In genomic region chr9:121392427-121392826, GRCm38 (mm10) we compare ENCODE assay signal across 9 mouse cellular contexts.
DNase-seq lines count a peak whose midpoint lies in the region; ATAC-seq and TF ChIP-seq lines count a peak whose summit lies in the region.
"Had no signal": no experiment of that assay in that cellular context is flagged by ENCODE, and none has a peak within 500 bp of the region (broad histone marks: within the 10 kb centered on the region; RNA-seq: fewer than 3 reads in every experiment).

No protein-coding gene starts in this region.

- H3K4me3 ChIP-seq in lung, adult 2 months (replicated peaks; ENCODE audit: extremely low read depth, low read depth, low read length), result no peak overlapping the region
- H3K4me3 ChIP-seq: limb, embryonic 13.5 days had no signal

- ATAC-seq in frontal cortex, adult (ENCODE audit: low TSS enrichment), result peak; percentile 50

- TF ChIP-seq POLR2A in lung, adult 2 months (IDR thresholded peaks at IDR 0.05; ENCODE audit: borderline replicate concordance, extremely low read depth, low read depth, low read length), result no peak

- TF ChIP-seq CTCF in lung, adult 2 months (IDR thresholded peaks at IDR 0.05; ENCODE audit: insufficient read depth, low read length), result peak; percentile 91

- H3K4me1 ChIP-seq in lung, adult 2 months (ENCODE audit: control insufficient read depth, insufficient read depth, low read length), result peaks cover 13% of the 10 kb centered on the region

- peak; percentile 89 for DNase-seq in layer of hippocampus, adult 11-12 months (ENCODE audit: low spot score)
- DNase-seq in layer of hippocampus, adult 9-10 months (ENCODE audit: low spot score), result no peak
- DNase-seq in MEL-GATA-1-ER (ENCODE audit: extremely low read depth, low read depth), result peak; percentile 26
- peak; percentile 87 for DNase-seq in cerebellum, adult 8-10 months
- peak; percentile 68 to 85 for DNase-seq in kidney, postnatal 25 days
- DNase-seq in lung, adult 2 months, result no peak
- peak; percentile 59 to 75 for DNase-seq in spleen, postnatal 4 days (ENCODE audit: low spot score in 2 of 2)

- WGBS in lung, adult 2 months, result 17% methylated on average over 5 of the region's 5 CpGs

Comparison
In these comparisons a context has a peak if more than half of its experiments do, and no peak if none do; other contexts are left out.
1. DNase-seq: peak in layer of hippocampus, adult 11-12 months (single experiment), MEL-GATA-1-ER (single experiment), cerebellum, adult 8-10 months (single experiment), kidney, postnatal 25 days (2 of 2) and spleen, postnatal 4 days (2 of 2); none in layer of hippocampus, adult 9-10 months (single experiment) and lung, adult 2 months (single experiment).